Mouse (Mus musculus) T-helper 17 cell (primary cell): ENCODE data around the gene Pnkd.

Experiments
- in situ Hi-C, 2 experiments: fragments of 300-600 bp; cut with MboI, MseI; formaldehyde crosslinking; loops; 1 replicate in 1 of 2; 2 replicates in 1 of 2; pipeline ENCODE4 v1.15.1; 2025; ENCODE audit warnings: high pct_unique_total_duplicates in 2 of 2

Pnkd gene

DNA sequence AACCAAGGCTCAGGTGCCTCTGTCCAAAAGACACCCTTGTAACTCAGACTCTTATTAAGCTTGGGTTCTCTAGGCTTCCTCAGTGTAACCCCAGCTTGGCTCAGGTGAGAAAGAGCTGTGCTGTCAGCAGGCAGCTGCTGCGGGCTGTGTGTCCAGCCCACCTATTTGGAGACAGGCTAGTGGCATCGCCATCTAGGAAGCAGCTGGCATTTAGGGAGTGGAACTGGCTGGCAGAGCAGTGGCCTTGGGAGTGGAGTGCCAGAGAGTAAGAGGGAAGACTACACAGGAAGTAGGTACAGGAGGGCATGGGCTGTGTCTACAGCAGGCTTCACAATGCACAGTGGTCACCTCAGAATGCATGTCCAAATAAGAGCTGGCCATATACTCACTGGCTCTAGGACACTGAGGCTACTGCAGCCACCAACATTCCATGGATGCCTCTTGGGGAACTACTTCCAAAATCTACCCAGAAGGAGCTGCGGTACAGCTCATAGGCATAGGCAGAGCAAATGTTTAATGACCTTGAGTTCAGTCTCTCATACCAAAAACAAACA lies 9.4 kb downstream of the Pnkd start:
- in situ Hi-C loops, result loop anchor here in 1 of 2 experiments (25.0 kb wide), 1 partner anchor 93 kb away; the partner anchor contains the start of genes Ctdsp1 and Slc11a1

DNA sequence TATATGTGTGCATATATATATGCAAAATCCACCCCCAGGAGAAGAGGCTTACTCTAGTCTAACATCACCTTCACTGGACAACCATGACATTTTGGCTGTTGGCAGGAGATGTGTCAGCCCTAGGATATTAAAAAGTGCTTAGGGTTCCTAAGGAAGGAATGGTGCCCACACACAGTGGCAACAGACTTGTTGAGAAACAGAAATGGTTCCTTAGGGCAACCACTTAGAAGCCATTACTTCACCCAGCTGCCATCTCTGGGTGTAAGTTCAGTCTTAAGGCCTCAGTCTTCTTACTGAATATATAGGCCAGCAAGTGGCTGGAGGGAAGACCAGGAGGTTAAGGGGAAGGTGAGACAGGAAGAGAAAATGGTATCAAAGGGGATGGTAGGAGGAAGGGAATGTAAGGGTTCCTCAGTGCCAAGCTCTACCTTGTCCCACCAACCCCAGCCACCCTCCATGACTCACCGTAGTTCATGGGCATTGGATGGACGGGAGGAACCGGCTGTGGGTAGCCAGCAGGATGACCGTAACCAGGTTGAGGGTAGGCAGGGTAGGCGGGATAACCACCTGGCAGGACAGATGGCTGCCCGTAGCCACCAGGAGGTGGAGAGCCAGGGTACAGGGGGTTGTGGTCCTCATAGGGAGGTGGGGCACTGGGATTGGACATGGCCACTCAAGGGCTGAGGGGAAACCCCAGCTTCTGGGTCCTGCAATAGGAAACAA lies 10.2 kb downstream of the Pnkd start:
- in situ Hi-C loops, result loop anchor here in 1 of 2 experiments (25.0 kb wide), 1 partner anchor 92 kb away; the partner anchor contains the start of genes Ctdsp1 and Slc11a1

DNA sequence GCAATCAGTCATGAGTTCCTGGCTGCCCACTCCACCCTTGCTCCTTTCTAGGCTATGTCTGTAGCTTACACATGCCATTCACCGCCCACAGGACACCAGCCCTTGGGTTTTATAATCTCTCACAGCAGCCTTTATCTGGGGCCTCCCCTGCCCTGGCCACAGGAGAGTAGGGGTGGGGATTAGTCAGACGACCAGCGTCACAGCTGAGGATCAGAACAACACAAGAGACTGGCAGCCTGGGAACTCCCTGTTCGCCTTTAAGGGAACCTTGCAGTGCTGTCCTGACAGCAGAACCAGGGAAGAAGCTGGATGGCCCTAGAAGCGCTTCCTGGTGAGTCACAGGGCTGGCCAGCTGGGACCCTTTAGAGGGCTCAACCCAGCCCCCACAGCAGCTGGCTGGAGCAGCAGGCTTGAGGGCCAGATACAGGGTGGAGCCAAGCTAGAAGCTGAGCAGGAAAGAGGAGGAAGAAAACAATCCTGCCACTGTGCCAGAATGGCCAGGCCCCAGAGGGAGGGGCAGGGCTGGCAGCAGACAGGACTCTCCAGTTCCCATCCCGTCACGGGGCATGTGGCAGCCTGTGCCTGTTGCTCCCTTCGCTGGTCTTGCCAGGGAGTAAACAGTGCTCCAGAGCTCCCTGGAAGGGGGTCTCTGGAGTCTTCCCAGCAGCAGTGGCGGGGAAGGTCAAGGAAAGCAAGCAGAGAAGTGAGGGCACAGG lies 10.9 kb downstream of the Pnkd start:
- in situ Hi-C loops, result loop anchor here in 1 of 2 experiments (25.0 kb wide), 1 partner anchor 92 kb away; the partner anchor contains the start of genes Ctdsp1 and Slc11a1

DNA sequence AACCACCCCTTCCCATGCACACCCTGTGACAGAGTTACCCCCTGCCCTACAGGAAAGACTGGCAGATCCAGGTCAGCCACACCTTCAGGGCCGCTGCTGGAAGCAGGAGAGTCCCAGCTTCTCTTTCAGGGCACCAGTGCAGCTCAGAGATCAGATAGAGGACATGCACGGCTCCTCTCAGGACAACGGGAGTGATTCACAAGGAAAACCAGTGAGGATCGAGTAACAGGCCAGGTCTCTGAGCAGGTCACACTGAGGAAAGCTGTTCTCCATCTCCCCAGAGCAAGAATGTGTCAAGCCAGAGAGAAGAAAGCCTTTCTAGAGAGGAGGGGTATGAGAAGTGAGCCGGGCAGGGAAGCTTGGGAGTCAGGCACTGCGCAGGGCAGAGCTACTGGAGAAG lies 11.7 kb downstream of the Pnkd start:
- in situ Hi-C loops, result loop anchor here in 1 of 2 experiments (25.0 kb wide), 1 partner anchor 91 kb away; the partner anchor contains the start of genes Ctdsp1 and Slc11a1

DNA sequence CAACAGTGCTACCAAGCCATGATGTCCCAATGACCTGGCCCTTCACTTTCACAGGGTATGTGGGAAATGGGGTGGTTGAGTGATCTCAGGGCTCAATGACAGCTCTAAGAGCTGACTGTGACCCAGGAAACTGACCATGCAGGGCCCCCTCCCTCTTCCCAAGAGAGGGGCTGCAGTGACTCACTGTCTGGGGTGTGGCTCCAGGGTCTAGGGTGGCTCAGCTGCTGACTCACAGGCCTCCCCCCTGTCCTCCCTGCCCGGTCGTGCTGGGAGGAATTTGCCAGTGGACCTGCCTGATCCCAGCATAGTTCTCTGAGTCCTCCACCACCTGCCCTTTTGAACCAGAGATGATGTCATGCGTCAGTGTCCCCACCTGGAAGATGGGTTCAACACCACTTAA lies 12.5 kb downstream of the Pnkd start:
- in situ Hi-C loops, result loop anchor here in 1 of 2 experiments (25.0 kb wide), 1 partner anchor 90 kb away; the partner anchor contains the start of genes Ctdsp1 and Slc11a1

DNA sequence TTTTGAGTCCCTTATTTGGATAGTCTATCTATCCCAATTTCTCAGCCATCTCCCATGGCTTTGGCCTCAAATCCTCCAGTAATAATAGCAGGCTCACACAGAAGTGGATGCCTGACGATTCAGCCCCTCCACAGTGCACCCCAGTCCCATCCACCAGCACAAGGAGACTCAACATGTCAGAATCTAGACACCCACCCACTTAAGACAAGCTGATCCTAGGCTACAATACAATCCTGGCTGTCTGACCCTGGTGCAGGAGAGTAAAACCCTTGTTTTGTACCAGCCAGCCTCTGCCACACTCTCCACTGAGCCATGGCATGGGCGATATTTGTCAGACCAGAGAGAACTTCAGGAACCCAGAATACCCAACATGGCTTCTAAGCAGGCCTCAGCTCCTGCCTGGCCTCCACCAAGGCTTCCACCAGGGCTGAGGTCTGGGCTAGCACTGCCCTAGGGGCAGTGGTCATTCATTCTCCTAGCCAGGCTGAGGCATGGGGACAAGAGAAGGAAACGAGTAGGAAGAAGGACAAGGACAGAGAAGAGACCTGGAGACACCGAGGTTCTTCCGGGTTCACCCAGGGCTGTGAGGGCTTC lies 13.5 kb downstream of the Pnkd start:
- in situ Hi-C loops, result loop anchor here in 1 of 2 experiments (25.0 kb wide), 1 partner anchor 89 kb away; the partner anchor contains the start of genes Ctdsp1 and Slc11a1

DNA sequence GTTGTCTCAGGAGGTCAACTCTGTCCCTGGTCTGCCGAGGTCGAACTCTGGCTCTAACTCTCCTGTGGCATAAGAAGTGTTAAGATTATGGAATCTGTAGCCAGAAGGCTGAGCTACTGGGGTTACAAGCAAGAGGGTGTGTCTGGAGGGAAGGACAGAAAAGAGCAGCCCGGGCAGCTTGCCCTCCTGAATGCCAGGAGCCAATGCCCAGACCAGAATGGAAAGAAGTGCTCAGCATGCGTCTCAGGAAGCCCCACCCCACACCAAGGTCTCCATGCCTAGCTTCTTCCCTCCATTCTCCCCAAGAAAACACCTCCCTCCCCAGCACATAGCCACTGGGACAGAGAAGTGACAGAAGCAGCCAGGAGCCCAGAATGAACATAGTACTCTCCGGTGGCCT lies 14.3 kb downstream of the Pnkd start:
- in situ Hi-C loops, result loop anchor here in 1 of 2 experiments (25.0 kb wide), 1 partner anchor 88 kb away; the partner anchor contains the start of genes Ctdsp1 and Slc11a1

DNA sequence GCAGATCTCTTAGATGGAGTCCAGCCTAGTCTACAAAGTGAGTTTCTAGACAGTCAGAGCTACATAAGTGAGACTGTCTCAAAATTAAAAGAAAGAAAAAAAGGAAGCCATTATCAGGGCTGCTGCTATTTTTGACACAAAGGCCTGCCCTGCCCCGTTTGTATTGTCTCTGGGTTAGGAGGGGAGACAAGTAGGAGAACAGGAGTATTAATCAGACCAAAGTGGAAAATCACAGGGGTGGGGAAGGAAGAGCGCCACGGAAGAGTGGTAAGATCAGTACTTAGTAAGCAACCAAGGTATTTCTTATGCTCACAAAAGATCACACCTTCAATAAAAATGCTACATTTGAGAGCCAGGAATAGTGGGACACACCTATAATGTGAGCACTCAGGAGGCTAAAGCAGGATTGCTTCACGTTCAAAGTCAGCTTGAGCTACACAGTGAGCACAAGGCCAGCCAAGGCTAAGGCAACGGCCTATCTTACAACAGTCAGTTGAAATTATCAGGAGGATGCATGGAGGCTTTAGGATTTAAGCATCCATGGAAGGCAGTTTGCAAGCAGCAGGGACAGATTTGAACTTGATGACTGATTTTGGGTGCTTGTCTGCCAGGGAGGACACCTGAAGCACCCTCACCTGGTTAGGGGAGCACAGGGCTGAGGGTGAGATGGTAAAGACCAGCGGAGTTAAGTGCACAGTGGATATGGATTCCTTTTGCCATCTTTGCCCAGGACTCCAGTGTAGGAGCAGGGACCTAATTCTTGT lies 15.8 kb downstream of the Pnkd start:
- in situ Hi-C loops, result loop anchor here in 1 of 2 experiments (25.0 kb wide), 1 partner anchor 1438 kb away; the partner anchor contains the start of gene Igfbp5

DNA sequence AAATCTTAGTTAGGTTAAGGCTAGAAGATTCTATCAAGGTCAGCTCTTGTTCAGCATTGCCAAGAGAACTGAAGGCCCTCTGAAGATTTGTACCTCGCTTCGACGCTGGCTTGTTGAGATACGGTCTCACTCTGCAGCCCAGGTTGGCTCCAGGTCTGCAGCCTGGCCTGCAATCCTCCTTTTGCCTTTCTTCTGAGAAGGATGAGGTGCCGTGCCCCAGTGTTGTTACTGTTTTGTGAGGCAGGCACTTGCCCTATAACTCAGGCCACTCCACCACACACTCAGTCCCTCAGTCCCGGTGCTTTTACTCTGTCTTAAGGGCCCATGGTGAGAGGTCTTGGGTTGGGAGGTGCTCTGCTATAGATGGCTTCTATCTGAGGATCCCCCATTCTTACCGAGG lies 17.5 kb downstream of the Pnkd start:
- in situ Hi-C loops, result loop anchor here in 1 of 2 experiments (25.0 kb wide), 1 partner anchor 1440 kb away; the partner anchor contains the start of gene Igfbp5

DNA sequence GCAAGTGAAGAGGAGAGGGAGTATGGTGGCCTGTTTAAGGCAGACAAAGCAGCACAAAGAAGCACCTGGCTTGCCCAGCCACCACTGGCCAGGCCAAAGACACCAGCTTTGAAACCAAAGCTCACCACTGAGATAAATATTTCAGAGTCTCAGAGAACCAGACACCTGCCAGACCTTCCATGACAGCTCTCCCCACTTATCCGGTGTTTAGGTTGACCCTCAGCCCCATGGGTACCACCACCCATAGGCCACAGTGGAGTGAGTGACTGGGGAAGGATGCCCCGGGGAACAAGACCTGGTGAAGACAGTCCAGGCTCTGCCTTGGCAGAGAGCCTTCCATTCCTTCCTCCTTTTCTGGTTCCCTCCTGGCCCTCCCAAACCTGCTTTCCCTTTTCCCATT lies 18.1 kb downstream of the Pnkd start:
- in situ Hi-C loops, result loop anchor here in 1 of 2 experiments (25.0 kb wide), 1 partner anchor 1441 kb away; the partner anchor contains the start of gene Igfbp5

DNA sequence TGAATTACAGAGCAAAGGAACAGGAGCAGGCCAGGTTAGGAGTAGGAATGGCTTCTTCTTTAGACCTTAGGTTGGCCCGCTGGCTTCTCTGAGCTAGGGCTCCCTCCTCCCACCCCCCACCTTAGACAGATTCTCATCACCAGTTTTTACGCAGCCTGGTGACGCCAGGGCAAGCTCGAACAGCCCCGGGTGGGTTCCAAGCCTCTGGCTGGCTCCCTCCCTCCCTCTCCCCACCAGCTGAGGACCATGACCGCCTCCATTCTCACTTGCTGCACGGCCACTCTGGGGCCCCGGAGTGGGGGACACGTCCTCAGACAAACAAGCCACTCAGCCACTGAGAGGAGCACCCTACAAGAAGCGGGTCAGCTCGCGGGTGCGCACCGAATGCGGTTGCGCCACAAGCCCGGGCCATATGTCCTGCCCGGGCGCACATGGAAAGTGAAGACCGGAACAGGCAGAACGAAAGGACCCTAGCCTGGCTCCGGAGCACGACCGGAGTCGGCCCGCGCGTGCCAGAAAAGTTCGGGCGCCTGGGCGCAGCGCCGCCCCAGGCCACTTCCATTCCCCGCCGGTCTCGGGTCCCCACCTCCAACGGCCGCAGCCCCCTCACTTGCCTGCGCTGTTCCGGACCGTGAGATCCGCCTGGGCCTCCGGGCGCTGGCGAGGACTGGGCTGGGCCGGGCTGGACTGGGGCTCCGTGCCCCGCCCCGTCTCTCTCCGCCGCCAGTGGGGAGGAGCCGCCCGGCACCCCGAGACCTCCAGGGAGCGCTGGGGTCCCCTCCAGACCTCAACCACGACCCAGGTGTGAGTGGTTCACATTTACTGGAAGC lies 19.0 kb downstream of the Pnkd start:
- in situ Hi-C loops, result loop anchor here in 1 of 2 experiments (25.0 kb wide), 1 partner anchor 1441 kb away; the partner anchor contains the start of gene Igfbp5

DNA sequence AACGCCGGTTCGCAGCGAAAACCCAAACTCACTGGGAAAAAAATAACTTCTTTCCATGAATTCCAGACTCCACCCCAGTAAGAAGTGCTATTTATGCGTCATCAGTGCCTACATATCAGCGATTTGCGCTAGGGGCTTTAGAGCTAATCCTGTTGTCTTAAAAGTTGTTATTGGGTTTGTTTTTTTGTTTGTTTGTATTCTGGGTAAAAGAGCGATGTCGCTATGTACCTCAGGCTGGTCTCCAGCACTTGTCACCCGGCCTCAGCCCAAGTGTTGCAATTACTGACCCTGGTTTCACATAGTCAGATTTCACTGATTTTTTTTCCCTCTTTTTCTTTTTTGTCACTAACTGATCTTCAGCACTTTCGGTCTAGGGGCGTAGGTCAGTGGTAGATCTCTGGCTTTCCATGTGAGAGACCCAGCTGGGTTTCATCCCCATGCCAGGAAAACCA lies 19.6 kb downstream of the Pnkd start:
- in situ Hi-C loops, result loop anchor here in 1 of 2 experiments (25.0 kb wide), 1 partner anchor 1442 kb away; the partner anchor contains the start of gene Igfbp5

DNA sequence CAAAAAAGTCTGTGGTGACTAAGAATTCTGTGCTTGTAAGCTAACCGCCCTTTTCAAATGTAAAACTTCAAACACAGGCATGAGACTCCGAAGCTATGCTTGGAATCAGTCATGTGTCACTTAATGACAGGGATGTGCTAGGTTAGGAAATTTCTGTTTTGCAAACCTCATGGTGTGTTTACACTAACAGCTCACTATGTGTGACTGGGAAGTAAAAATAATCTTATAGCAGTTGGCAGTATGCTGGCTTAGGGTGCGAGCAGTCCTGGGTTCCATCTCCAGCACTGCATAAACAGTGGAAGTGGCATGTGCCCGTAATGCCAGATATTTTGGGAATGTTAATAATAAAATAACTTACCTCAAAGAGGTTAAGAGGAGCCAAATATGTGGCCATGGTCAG lies 20.2 kb downstream of the Pnkd start:
- in situ Hi-C loops, result loop anchor here (5.0 to 25.0 kb wide), 2 partner anchors 77 to 1443 kb away; partner anchors contain the start of gene Igfbp5 (in 1 of the 2)

DNA sequence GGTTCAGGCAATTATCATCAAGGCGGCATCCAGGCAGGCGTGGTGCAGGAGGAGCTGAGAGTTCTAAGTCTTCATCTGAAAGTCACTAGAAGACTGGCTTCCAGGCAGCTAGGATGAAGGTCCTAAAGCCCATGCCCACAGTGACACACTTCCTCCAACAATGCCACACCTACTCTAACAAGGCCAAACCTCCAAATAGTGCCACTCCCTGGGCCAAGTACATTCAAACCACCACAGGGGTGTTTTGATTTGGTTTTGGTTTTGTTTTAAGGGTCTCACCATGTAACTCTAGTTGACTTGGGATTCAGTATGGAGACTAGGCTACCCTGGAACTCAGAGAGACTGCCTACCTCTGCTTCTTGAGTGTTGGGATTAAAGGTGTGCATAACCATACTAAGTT lies 20.8 kb downstream of the Pnkd start, which contains the start of gene Tmbim1:
Gene Tmbim1, minus strand, starts transcription at position 101 of the 400 bp plus-strand sequence.
- in situ Hi-C loops, result loop anchor here (5.0 to 25.0 kb wide), 2 partner anchors 77 to 1443 kb away; partner anchors contain the start of gene Igfbp5 (in 1 of the 2)

DNA sequence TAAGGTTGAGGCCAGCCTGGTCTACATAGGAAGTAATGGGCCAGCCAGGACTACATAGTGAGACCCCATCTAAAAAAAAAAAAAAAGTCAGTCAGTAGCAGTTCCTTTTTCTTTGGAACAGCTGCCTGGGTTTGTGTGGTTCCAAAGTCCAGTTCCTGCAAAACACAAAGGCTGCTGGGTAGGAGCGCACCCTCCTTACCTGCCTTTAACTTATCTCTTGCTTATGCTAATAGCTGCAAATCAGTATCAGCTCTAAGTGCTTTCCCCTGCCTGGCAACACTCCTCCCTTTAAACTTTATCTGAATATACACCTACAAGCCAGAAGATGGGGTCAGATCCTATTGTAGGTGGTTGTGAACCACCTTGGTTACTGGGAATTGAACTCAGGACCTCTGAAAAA lies 22.4 kb downstream of the Pnkd start:
- in situ Hi-C loops, result loop anchor here (5.0 to 25.0 kb wide), 2 partner anchors 75 to 1445 kb away; partner anchors contain the start of gene Igfbp5 (in 1 of the 2)

DNA sequence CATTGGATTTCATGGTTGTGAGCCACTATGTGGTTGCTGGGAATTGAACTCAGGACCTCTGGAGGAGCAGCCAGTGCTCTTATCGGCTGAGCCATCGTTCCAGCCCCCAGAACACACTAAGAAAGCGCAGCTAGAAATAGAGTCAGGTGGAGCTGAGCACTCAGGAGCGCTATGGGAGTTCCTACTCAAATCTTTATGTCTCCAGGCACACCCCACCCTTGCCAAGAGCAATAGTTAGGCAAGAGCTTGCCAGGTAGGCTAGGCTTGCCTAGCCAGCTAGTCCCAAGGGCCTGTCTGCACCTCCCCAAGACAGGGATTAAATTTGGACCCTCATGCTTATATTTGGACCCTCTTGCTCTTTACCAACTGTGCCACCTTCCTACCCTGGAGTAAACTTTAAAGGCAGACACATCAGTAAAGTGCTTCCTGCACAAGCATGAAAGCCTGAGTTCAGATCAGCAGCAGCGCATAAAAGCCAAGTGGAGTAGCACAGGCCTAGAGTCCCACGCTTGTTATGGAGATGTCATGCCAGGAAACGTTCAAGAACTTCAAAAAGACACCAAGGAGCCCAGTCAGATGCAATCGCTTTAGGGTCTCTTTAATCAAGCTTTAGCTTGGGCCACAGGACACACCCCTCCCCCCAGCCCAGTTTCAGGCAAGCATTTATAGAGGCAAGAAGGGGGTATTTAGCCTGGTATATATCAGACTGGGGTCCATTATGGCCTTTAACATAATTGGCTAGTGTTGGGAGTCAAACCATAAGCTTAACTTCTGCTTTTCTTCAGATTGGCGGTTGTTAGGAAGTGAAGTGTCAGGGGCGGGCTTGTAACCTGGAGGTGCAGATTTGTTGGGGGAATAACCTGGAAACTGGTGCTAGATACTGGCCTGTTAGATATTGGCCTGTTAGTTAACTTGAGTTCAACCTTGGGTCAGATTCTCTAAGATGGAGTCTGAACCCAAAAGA lies 23.6 kb downstream of the Pnkd start:
- in situ Hi-C loops, result loop anchor here (5.0 to 25.0 kb wide), 2 partner anchors 74 to 1446 kb away; partner anchors contain the start of gene Igfbp5 (in 1 of the 2)

DNA sequence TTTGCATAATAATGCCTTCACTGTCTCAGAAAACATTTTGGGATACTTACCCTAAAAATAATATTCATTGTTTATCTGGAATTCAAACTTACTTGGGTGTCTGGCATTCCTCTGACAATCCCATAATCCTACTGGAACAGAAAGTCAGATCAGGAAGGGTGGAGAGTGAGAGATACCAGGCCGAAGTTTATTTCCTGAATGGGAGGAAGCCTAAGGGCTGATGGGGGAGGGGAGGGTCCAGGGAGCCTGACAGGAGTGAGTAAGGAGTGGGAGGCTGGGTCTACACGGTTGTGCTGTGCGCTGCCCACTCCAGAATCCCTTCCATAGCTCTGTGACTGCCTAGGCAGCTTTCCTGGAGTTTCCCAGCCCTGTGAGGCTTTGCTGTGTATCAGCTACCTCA lies 25.0 kb downstream of the Pnkd start:
- in situ Hi-C loops, result loop anchor here (5.0 to 25.0 kb wide), 2 partner anchors 73 to 1447 kb away; partner anchors contain the start of gene Igfbp5 (in 1 of the 2)
